Mouse (Mus musculus) macrophage (primary cell): Measurements from ENCODE around the gene Cox4i2. TPM values are rescaled to one million over a fixed set of nuclear protein-coding genes. Genes with fewer than 3 reads are reported as not detected.

ENCODE experiments used
- H3K27ac ChIP-seq: fragments of 350-480 bp; formaldehyde crosslinking; 2 replicates; pipeline ENCODE4 v1.9.0; 2021
- H3K36me3 ChIP-seq: fragments of 350-480 bp; formaldehyde crosslinking; 2 replicates; pipeline ENCODE4 v1.9.0; 2021; ENCODE audit errors: inconsistent target
- H3K4me3 ChIP-seq: fragments of 350-480 bp; formaldehyde crosslinking; 2 replicates; pipeline ENCODE4 v1.9.0; 2021; ENCODE audit errors: inconsistent target
- H3K79me2 ChIP-seq: fragments of 350-480 bp; formaldehyde crosslinking; 2 replicates; pipeline ENCODE4 v1.9.0; 2021; ENCODE audit errors: inconsistent target
- WGBS: methylation state at CpG from one replicate; pipeline ENCODE4 v1.1.7; 2026; ENCODE audit warnings: inconsistent platforms; ENCODE audit not compliant: missing documents; 5-methylcytosine and 5-hydroxymethylcytosine counted together
- polyA plus RNA-seq: library from polyadenylated mRNA; stranded (reverse); fragments of 250-400 nt; gene quantifications from 3 replicates; pipeline ENCODE4 v1.2.4, GENCODE M21; 2018; ENCODE audit warnings: inconsistent platforms

Gene Cox4i2
- polyA plus RNA-seq, 1 experiment from 2014 or later = not detected

GRCm38 (mm10) chr2:152739842-152740260 is 14.1 kb upstream of the Cox4i2 start:
- H3K27ac ChIP-seq = no peak overlapping the region
- WGBS = 17% methylated on average over 3 of the region's 3 CpGs
- H3K4me3 ChIP-seq = no peak overlapping the region
- no peaks in the 10 kb centered on the region for H3K36me3 ChIP-seq
- peaks cover 21% of the 10 kb centered on the region for H3K79me2 ChIP-seq

GRCm38 (mm10) chr2:152740490-152740889 is 13.5 kb upstream of the Cox4i2 start:
- Histone ChIP-seq H3K27ac (no peak overlapping the region), H3K36me3 (no peaks in the 10 kb centered on the region), H3K4me3 (no peak overlapping the region), H3K79me2 (peaks cover 21% of the 10 kb centered on the region)
- WGBS = 78% methylated on average over 4 of the region's 5 CpGs

- Histone ChIP-seq H3K4me3 (no peak overlapping the region), H3K27ac (peak overlapping the region; percentile 34)
- WGBS = 15% methylated on average over 14 of the region's 14 CpGs
Measured at GRCm38 (mm10) chr2:152741153-152742041, 12.6 kb upstream of the Cox4i2 start.

GRCm38 (mm10) chr2:152742435-152742834 is 11.5 kb upstream of the Cox4i2 start:
- WGBS = 10% methylated on average over 8 of the region's 10 CpGs
- Histone ChIP-seq H3K36me3 (no peaks in the 10 kb centered on the region), H3K79me2 (peaks cover 7% of the 10 kb centered on the region), H3K27ac (peak overlapping the region; percentile 34), H3K4me3 (no peak overlapping the region)

More at GRCm38 (mm10) chr2:152741153-152742041, 12.6 kb upstream of the Cox4i2 start:
- Histone ChIP-seq H3K36me3 (no peaks in the 10 kb centered on the region), H3K79me2 (peaks cover 18% of the 10 kb centered on the region)

GRCm38 (mm10) chr2:152756474-152757393 is 2.8 kb downstream of the Cox4i2 start:
- WGBS = 44% methylated on average over 17 of the region's 17 CpGs
- Histone ChIP-seq H3K4me3 (no peak overlapping the region), H3K36me3 (no peaks in the 10 kb centered on the region), H3K27ac (no peak overlapping the region), H3K79me2 (no peaks in the 10 kb centered on the region)

- no peak overlapping the region for H3K4me3 ChIP-seq
- no peak overlapping the region for H3K27ac ChIP-seq
- H3K79me2 ChIP-seq = no peaks in the 10 kb centered on the region
- 83% methylated on average over 2 of the region's 2 CpGs for WGBS
- no peaks in the 10 kb centered on the region for H3K36me3 ChIP-seq
Measured at GRCm38 (mm10) chr2:152757478-152757877, 3.5 kb downstream of the Cox4i2 start.

GRCm38 (mm10) chr2:152758351-152758750 is 4.4 kb downstream of the Cox4i2 start:
- H3K79me2 ChIP-seq = no peaks in the 10 kb centered on the region
- WGBS = 49% methylated on average over 3 of the region's 4 CpGs
- no peak overlapping the region for H3K4me3 ChIP-seq
- no peaks in the 10 kb centered on the region for H3K36me3 ChIP-seq
- no peak overlapping the region for H3K27ac ChIP-seq

- Histone ChIP-seq H3K79me2 (no peaks in the 10 kb centered on the region), H3K36me3 (no peaks in the 10 kb centered on the region), H3K27ac (no peak overlapping the region), H3K4me3 (no peak overlapping the region)
- WGBS = 65% methylated on average over 6 of the region's 6 CpGs
Measured at GRCm38 (mm10) chr2:152763310-152763709, 9.3 kb downstream of the Cox4i2 start.

- 87% methylated on average over 14 of the region's 14 CpGs for WGBS
- Histone ChIP-seq H3K4me3 (no peak overlapping the region), H3K27ac (no peak overlapping the region), H3K36me3 (no peaks in the 10 kb centered on the region), H3K79me2 (no peaks in the 10 kb centered on the region)
Measured at GRCm38 (mm10) chr2:152764172-152765044, 10.4 kb downstream of the Cox4i2 start.

GRCm38 (mm10) chr2:152765045-152765674 is 11.2 kb downstream of the Cox4i2 start:
- Histone ChIP-seq H3K36me3 (no peaks in the 10 kb centered on the region), H3K4me3 (no peak overlapping the region), H3K27ac (no peak overlapping the region), H3K79me2 (no peaks in the 10 kb centered on the region)
- 87% methylated on average over 6 of the region's 7 CpGs for WGBS

GRCm38 (mm10) chr2:152766387-152767123 is 12.6 kb downstream of the Cox4i2 start:
- H3K4me3 ChIP-seq = no peak overlapping the region
- H3K36me3 ChIP-seq = no peaks in the 10 kb centered on the region
- H3K79me2 ChIP-seq = no peaks in the 10 kb centered on the region
- no peak overlapping the region for H3K27ac ChIP-seq
- 28% methylated on average over 24 of the region's 25 CpGs for WGBS

GRCm38 (mm10) chr2:152767618-152768271 is 13.8 kb downstream of the Cox4i2 start:
- no peak overlapping the region for H3K4me3 ChIP-seq
- 71% methylated on average over 12 of the region's 12 CpGs for WGBS
- no peak overlapping the region for H3K27ac ChIP-seq
- H3K36me3 ChIP-seq = no peaks in the 10 kb centered on the region
- H3K79me2 ChIP-seq = no peaks in the 10 kb centered on the region

GRCm38 (mm10) chr2:152769677-152770076 is 15.7 kb downstream of the Cox4i2 start:
- Histone ChIP-seq H3K36me3 (no peaks in the 10 kb centered on the region), H3K79me2 (no peaks in the 10 kb centered on the region), H3K27ac (no peak overlapping the region), H3K4me3 (no peak overlapping the region)
- WGBS = 82% methylated on average over 7 of the region's 7 CpGs
